Mouse (Mus musculus): Measurements from ENCODE around the gene Mindy4. TPM values are rescaled to one million over a fixed set of nuclear protein-coding genes. Genes with fewer than 3 reads are reported as not detected.

Mindy4 gene
- polyA plus RNA-seq, 1 experiment from 2014 or later = 15.2 TPM

- no peak overlapping the region for H3K4me3 ChIP-seq (replicated peaks)
- H3K4me2 ChIP-seq = no peak overlapping the region
- H3K27ac ChIP-seq = no peak overlapping the region
- H3K9me3 ChIP-seq = no peaks in the 10 kb centered on the region
- ATAC-seq (ENCODE audit: insufficient number of reproducible peaks, insufficient read depth, low FRiP score, low TSS enrichment, low read depth) = no peak
- peaks cover 5% of the 10 kb centered on the region; the same call in 1 of the 2 replicates for H3K27me3 ChIP-seq
- peaks cover 17% of the 10 kb centered on the region for H3K4me1 ChIP-seq (replicated peaks)
- no peaks in the 10 kb centered on the region for H3K36me3 ChIP-seq
- H3K9ac ChIP-seq (replicated peaks) = no peak overlapping the region
- 83% methylated on average over 13 of the region's 13 CpGs for WGBS
These were observed 124.1 kb downstream of the Mindy4 start for GRCm38 (mm10) chr6:55327326-55327725.

GRCm38 (mm10) chr6:55328179-55328578, 125.0 kb downstream of the Mindy4 start:
- Histone ChIP-seq H3K36me3 (no peaks in the 10 kb centered on the region), H3K4me3 (replicated peaks) (no peak overlapping the region), H3K9ac (replicated peaks) (no peak overlapping the region), H3K4me1 (replicated peaks) (peaks cover 18% of the 10 kb centered on the region), H3K4me2 (no peak overlapping the region), H3K9me3 (no peaks in the 10 kb centered on the region), H3K27me3 (peaks cover 5% of the 10 kb centered on the region; the same call in 1 of the 2 replicates), H3K27ac (no peak overlapping the region)
- ATAC-seq (ENCODE audit: insufficient number of reproducible peaks, insufficient read depth, low FRiP score, low TSS enrichment, low read depth) = no peak
- 74% methylated on average over 4 of the region's 4 CpGs for WGBS

GRCm38 (mm10) chr6:55331315-55331714, 128.1 kb downstream of the Mindy4 start:
- Histone ChIP-seq H3K9ac (replicated peaks) (no peak overlapping the region), H3K9me3 (no peaks in the 10 kb centered on the region), H3K4me2 (no peak overlapping the region), H3K27ac (0 out of 2 replicates have a peak overlapping the region, but pooled peaks have one; percentile 29), H3K4me3 (replicated peaks) (no peak overlapping the region), H3K27me3 (peaks cover 5% of the 10 kb centered on the region; the same call in 1 of the 2 replicates), H3K4me1 (replicated peaks) (peaks cover 40% of the 10 kb centered on the region), H3K36me3 (no peaks in the 10 kb centered on the region)
- WGBS = 65% methylated on average over 6 of the region's 6 CpGs
- ATAC-seq (ENCODE audit: insufficient number of reproducible peaks, insufficient read depth, low FRiP score, low TSS enrichment, low read depth) = no peak

GRCm38 (mm10) chr6:55332100-55332772, 129.1 kb downstream of the Mindy4 start:
- peaks cover 11% of the 10 kb centered on the region; the same call in 1 of the 2 replicates for H3K27me3 ChIP-seq
- H3K4me2 ChIP-seq = no peak overlapping the region
- H3K4me1 ChIP-seq (replicated peaks) = peaks cover 47% of the 10 kb centered on the region
- no peaks in the 10 kb centered on the region for H3K36me3 ChIP-seq
- no peak for ATAC-seq (ENCODE audit: insufficient number of reproducible peaks, insufficient read depth, low FRiP score, low TSS enrichment, low read depth)
- WGBS = 68% methylated on average over 5 of the region's 5 CpGs
- H3K4me3 ChIP-seq (replicated peaks) = no peak overlapping the region
- H3K9ac ChIP-seq (replicated peaks) = no peak overlapping the region
- H3K27ac ChIP-seq = peak overlapping the region; percentile 29
- no peaks in the 10 kb centered on the region for H3K9me3 ChIP-seq

GRCm38 (mm10) chr6:55332773-55333109, 129.6 kb downstream of the Mindy4 start:
- ATAC-seq (ENCODE audit: insufficient number of reproducible peaks, insufficient read depth, low FRiP score, low TSS enrichment, low read depth) = no peak
- no peak overlapping the region for H3K4me2 ChIP-seq
- H3K36me3 ChIP-seq = no peaks in the 10 kb centered on the region
- H3K4me1 ChIP-seq (replicated peaks) = peaks cover 52% of the 10 kb centered on the region
- no peak overlapping the region for H3K4me3 ChIP-seq (replicated peaks)
- peaks cover 13% of the 10 kb centered on the region; the same call in 1 of the 2 replicates for H3K27me3 ChIP-seq
- H3K27ac ChIP-seq = peak overlapping the region; percentile 41
- 82% methylated on average over 6 of the region's 6 CpGs for WGBS
- H3K9me3 ChIP-seq = no peaks in the 10 kb centered on the region
- H3K9ac ChIP-seq (replicated peaks) = no peak overlapping the region

GRCm38 (mm10) chr6:55335989-55336514, 132.9 kb downstream of the Mindy4 start, which contains the start of gene Aqp1:
TSS of gene Aqp1 (plus strand) at chr6:55336432.
- 0 out of 2 replicates have a peak within 1 kb of the TSS, but pooled peaks have one; percentile 4 for H3K9ac ChIP-seq (replicated peaks)
- H3K4me3 ChIP-seq (replicated peaks) = no peak within 1 kb of the TSS
- peaks cover 9% of the 10 kb centered on the region; the same call in 1 of the 2 replicates for H3K27me3 ChIP-seq
- peak; percentile 83 for ATAC-seq (ENCODE audit: insufficient number of reproducible peaks, insufficient read depth, low FRiP score, low TSS enrichment, low read depth)
- H3K9me3 ChIP-seq = no peaks in the 10 kb centered on the region
- peak within 1 kb of the TSS; percentile 7; the same call in 1 of the 2 replicates for H3K4me2 ChIP-seq
- H3K27ac ChIP-seq = no peak within 1 kb of the TSS; the same call in 1 of the 2 replicates
- H3K36me3 ChIP-seq = no peaks in the 10 kb centered on the region
- peaks cover 46% of the 10 kb centered on the region for H3K4me1 ChIP-seq (replicated peaks)
- 12% methylated on average over 12 of the region's 12 CpGs for WGBS

- Histone ChIP-seq H3K27ac (no peak overlapping the region), H3K9ac (replicated peaks) (no peak overlapping the region)
These were observed 134.1 kb downstream of the Mindy4 start for GRCm38 (mm10) chr6:55337242-55337641.

GRCm38 (mm10) chr6:55338077-55338476, 134.9 kb downstream of the Mindy4 start:
- Histone ChIP-seq H3K4me3 (replicated peaks) (no peak overlapping the region), H3K27me3 (0 out of 2 replicates have a peak, but pooled peaks cover 9% of the 10 kb centered on the region), H3K4me1 (replicated peaks) (peaks cover 45% of the 10 kb centered on the region), H3K36me3 (no peaks in the 10 kb centered on the region), H3K9me3 (no peaks in the 10 kb centered on the region), H3K4me2 (no peak overlapping the region), H3K27ac (no peak overlapping the region), H3K9ac (replicated peaks) (no peak overlapping the region)
- WGBS = 41% methylated on average over 6 of the region's 6 CpGs
- ATAC-seq (ENCODE audit: insufficient number of reproducible peaks, insufficient read depth, low FRiP score, low TSS enrichment, low read depth) = no peak

More at GRCm38 (mm10) chr6:55337242-55337641, 134.1 kb downstream of the Mindy4 start:
- Histone ChIP-seq H3K4me2 (no peak overlapping the region), H3K27me3 (0 out of 2 replicates have a peak, but pooled peaks cover 9% of the 10 kb centered on the region), H3K4me1 (replicated peaks) (peaks cover 43% of the 10 kb centered on the region), H3K9me3 (no peaks in the 10 kb centered on the region), H3K36me3 (no peaks in the 10 kb centered on the region), H3K4me3 (replicated peaks) (no peak overlapping the region)
- 83% methylated on average over 5 of the region's 5 CpGs for WGBS
- ATAC-seq (ENCODE audit: insufficient number of reproducible peaks, insufficient read depth, low FRiP score, low TSS enrichment, low read depth) = no peak

- no peak overlapping the region for H3K9ac ChIP-seq (replicated peaks)
- no peaks in the 10 kb centered on the region for H3K36me3 ChIP-seq
- H3K4me2 ChIP-seq = no peak overlapping the region
- no peaks in the 10 kb centered on the region for H3K9me3 ChIP-seq
- 0 out of 2 replicates have a peak, but pooled peaks cover 9% of the 10 kb centered on the region for H3K27me3 ChIP-seq
- WGBS = 62% methylated on average over 9 of the region's 9 CpGs
- no peak overlapping the region for H3K27ac ChIP-seq
- H3K4me3 ChIP-seq (replicated peaks) = no peak overlapping the region
- ATAC-seq (ENCODE audit: insufficient number of reproducible peaks, insufficient read depth, low FRiP score, low TSS enrichment, low read depth) = no peak
- peaks cover 43% of the 10 kb centered on the region for H3K4me1 ChIP-seq (replicated peaks)
These were observed 136.0 kb downstream of the Mindy4 start for GRCm38 (mm10) chr6:55338934-55339825.

GRCm38 (mm10) chr6:55341688-55342087, 138.5 kb downstream of the Mindy4 start:
- ATAC-seq (ENCODE audit: insufficient number of reproducible peaks, insufficient read depth, low FRiP score, low TSS enrichment, low read depth) = no peak
- no peak overlapping the region for H3K27ac ChIP-seq
- no peak overlapping the region for H3K9ac ChIP-seq (replicated peaks)
- H3K4me1 ChIP-seq (replicated peaks) = peaks cover 19% of the 10 kb centered on the region
- H3K9me3 ChIP-seq = no peaks in the 10 kb centered on the region
- H3K4me2 ChIP-seq = no peak overlapping the region
- no peaks in the 10 kb centered on the region for H3K36me3 ChIP-seq
- WGBS = 47% methylated on average over 5 of the region's 5 CpGs
- H3K27me3 ChIP-seq = 0 out of 2 replicates have a peak, but pooled peaks cover 8% of the 10 kb centered on the region
- H3K4me3 ChIP-seq (replicated peaks) = no peak overlapping the region

- 79% methylated on average over 9 of the region's 9 CpGs for WGBS
- H3K4me1 ChIP-seq (replicated peaks) = peaks cover 15% of the 10 kb centered on the region; the same call in 1 of the 2 replicates
- 0 out of 2 replicates have a peak, but pooled peaks cover 1% of the 10 kb centered on the region for H3K27me3 ChIP-seq
- no peak overlapping the region for H3K4me3 ChIP-seq (replicated peaks)
- no peaks in the 10 kb centered on the region for H3K9me3 ChIP-seq
- H3K4me2 ChIP-seq = no peak overlapping the region
- H3K9ac ChIP-seq (replicated peaks) = no peak overlapping the region
- ATAC-seq (ENCODE audit: insufficient number of reproducible peaks, insufficient read depth, low FRiP score, low TSS enrichment, low read depth) = 0 out of 2 replicates have a peak, but pooled peaks have one; percentile 18
- no peak overlapping the region for H3K27ac ChIP-seq
- no peaks in the 10 kb centered on the region for H3K36me3 ChIP-seq
These were observed 139.1 kb downstream of the Mindy4 start for GRCm38 (mm10) chr6:55342328-55342727.

All from limb, embryonic 12.5 days (tissue).